Comparison of ENCODE assay signal across 19 mouse cellular contexts in genomic region chr8:78543621-78544020, GRCm38 (mm10).
"Had no signal": no experiment of that assay in that cellular context is flagged by ENCODE, and none has a peak within 500 bp of the region (broad histone marks: within the 10 kb centered on the region; RNA-seq: fewer than 3 reads in every experiment).

No protein-coding gene starts in this region.

- H3K9ac ChIP-seq: limb, embryonic 12.5 days; limb, embryonic 15.5 days; liver, embryonic 14.5 days; liver, postnatal 0 days; lung, embryonic 14.5 days; midbrain, embryonic 13.5 days; neural tube, embryonic 12.5 days had no signal

- H3K4me2 ChIP-seq: limb, embryonic 12.5 days; limb, embryonic 15.5 days; liver, embryonic 11.5 days; lung, embryonic 14.5 days; midbrain, embryonic 13.5 days; neural tube, embryonic 12.5 days had no signal

- H3K4me1 ChIP-seq: limb, embryonic 12.5 days; limb, embryonic 15.5 days; midbrain, embryonic 13.5 days; neural tube, embryonic 12.5 days had no signal

- H3K27me3 ChIP-seq: limb, embryonic 12.5 days; limb, embryonic 15.5 days; midbrain, embryonic 13.5 days; neural tube, embryonic 12.5 days had no signal

- H3K27ac ChIP-seq: limb, embryonic 12.5 days; limb, embryonic 15.5 days; liver, embryonic 14.5 days; macrophage; midbrain, embryonic 10.5 days; midbrain, embryonic 13.5 days; neural tube, embryonic 12.5 days had no signal

- H3K4me3 ChIP-seq: limb, embryonic 12.5 days; limb, embryonic 15.5 days; midbrain, embryonic 10.5 days; midbrain, embryonic 13.5 days; neural tube, embryonic 12.5 days had no signal

- H3K9me3 ChIP-seq: limb, embryonic 12.5 days; limb, embryonic 15.5 days; midbrain, embryonic 10.5 days; midbrain, embryonic 13.5 days; neural tube, embryonic 12.5 days had no signal

- DNase-seq: kidney, adult 9 months; kidney, postnatal 14 days; kidney, postnatal 4 days; left cerebral cortex, postnatal 4 days; liver, postnatal 0 days; lung, embryonic 14.5 days; retina, postnatal 1 day; thymus, adult 18-20 months; thymus, postnatal 36 days had no signal

- ATAC-seq: liver, postnatal 0 days; lung, postnatal 0 days; midbrain, embryonic 13.5 days; midbrain, embryonic 16.5 days had no signal
